Mouse (Mus musculus) lung, adult 2 months (tissue): ENCODE results near the gene Apoa1. TPM values are rescaled to one million over a fixed set of nuclear protein-coding genes. Genes with fewer than 3 reads are reported as not detected.

ENCODE experiments used
- DNase-seq: peaks from one replicate; pipeline ENCODE4 v3.0.0; 2022
- H3K4me1 ChIP-seq: fragments of 200-500 bp; 2 replicates; pipeline ENCODE4 v1.6.1; 2011; ENCODE audit warnings: low read length; ENCODE audit not compliant: control insufficient read depth, insufficient read depth
- H3K4me3 ChIP-seq: fragments of 200-500 bp; replicated peaks from 2 replicates; pipeline ENCODE3; 2011; ENCODE audit warnings: low read depth, mild to moderate bottlenecking, control low read depth, low read length; ENCODE audit errors: extremely low read depth
- CTCF ChIP-seq: fragments of 200-500 bp; IDR thresholded peaks from 2 replicates; pipeline ENCODE4 v1.5.1; 2011; ENCODE audit warnings: mild to moderate bottlenecking, low read length, control low read depth; ENCODE audit not compliant: insufficient read depth
- POLR2A ChIP-seq: fragments of 200-500 bp; IDR thresholded peaks from 2 replicates; pipeline ENCODE4 v1.6.1; 2011; ENCODE audit warnings: low read depth, mild to moderate bottlenecking, control low read depth, low read length, borderline replicate concordance; ENCODE audit errors: extremely low read depth
- WGBS: fragments of 180-500 bp; shearing (Covaris S2); methylation state at CpG from one replicate; pipeline ENCODE4 v1.1.7; 2018; 5-methylcytosine and 5-hydroxymethylcytosine counted together
- polyA plus RNA-seq: library from polyadenylated mRNA; depleted of rRNA; stranded (reverse); fragments of >200 nt; gene quantifications from 2 replicates; pipeline ENCODE4 v1.2.3, GENCODE M21; 2012

The Apoa1 gene
- polyA plus RNA-seq, 1 experiment, result 3.2 TPM

- no peak for DNase-seq
These were observed 1.2 kb upstream of the Apoa1 start for GRCm38 (mm10) chr9:46227064-46227614.

GRCm38 (mm10) chr9:46229573-46230449 is 1.4 kb downstream of the Apoa1 start:
- peak; percentile 72 for DNase-seq
- WGBS, result 16% methylated on average over 37 of the region's 37 CpGs

More at GRCm38 (mm10) chr9:46227064-46227614, 1.2 kb upstream of the Apoa1 start:
- H3K4me1 ChIP-seq, result peaks cover 3% of the 10 kb centered on the region; the same call in 1 of the 2 replicates
- TF ChIP-seq POLR2A (no peak), CTCF (no peak)
- H3K4me3 ChIP-seq, result no peak overlapping the region
- 73% methylated on average over 3 of the region's 3 CpGs for WGBS

GRCm38 (mm10) chr9:46230450-46230975 is 2.1 kb downstream of the Apoa1 start:
- no peak for DNase-seq
- 28% methylated on average over 13 of the region's 13 CpGs for WGBS
- H3K4me1 ChIP-seq, result peaks cover 3% of the 10 kb centered on the region; the same call in 1 of the 2 replicates
- no peak overlapping the region for H3K4me3 ChIP-seq
- TF ChIP-seq POLR2A, result no peak
- TF ChIP-seq CTCF, result no peak

More at GRCm38 (mm10) chr9:46229573-46230449, 1.4 kb downstream of the Apoa1 start:
- Histone ChIP-seq H3K4me3 (peak overlapping the region; percentile 33), H3K4me1 (peaks cover 3% of the 10 kb centered on the region; the same call in 1 of the 2 replicates)
- TF ChIP-seq CTCF (peak; percentile 59), POLR2A (no peak)

- TF ChIP-seq CTCF (no peak), POLR2A (no peak)
- Histone ChIP-seq H3K4me1 (peaks cover under 1% of the 10 kb centered on the region; the same call in 1 of the 2 replicates), H3K4me3 (no peak overlapping the region)
- 94% methylated on average over 6 of the region's 6 CpGs for WGBS
- no peak for DNase-seq
These were observed 6.8 kb downstream of the Apoa1 start for GRCm38 (mm10) chr9:46235196-46235595.

- DNase-seq, result no peak
- Histone ChIP-seq H3K4me1 (no peaks in the 10 kb centered on the region), H3K4me3 (no peak within 1 kb of the TSS)
- TF ChIP-seq CTCF (no peak), POLR2A (no peak)
These were observed 7.0 kb downstream of the Apoa1 start, which contains the start of gene Apoc3 for GRCm38 (mm10) chr9:46235596-46235648. Apoc3 (minus strand) TSS chr9:46235636.

GRCm38 (mm10) chr9:46235649-46236048 is 7.3 kb downstream of the Apoa1 start:
- TF ChIP-seq CTCF (no peak), POLR2A (no peak)
- no peak for DNase-seq
- WGBS, result 67% methylated on average over 4 of the region's 4 CpGs
- no peaks in the 10 kb centered on the region for H3K4me1 ChIP-seq
- H3K4me3 ChIP-seq, result no peak overlapping the region

- TF ChIP-seq POLR2A, result no peak
- TF ChIP-seq CTCF, result no peak
- no peak for DNase-seq
- H3K4me3 ChIP-seq, result no peak overlapping the region
- H3K4me1 ChIP-seq, result no peaks in the 10 kb centered on the region
- WGBS, result 85% methylated on average over 7 of the region's 7 CpGs
These were observed 10.5 kb downstream of the Apoa1 start for GRCm38 (mm10) chr9:46238850-46239249.

GRCm38 (mm10) chr9:46240526-46241153 is 12.3 kb downstream of the Apoa1 start, which contains the start of gene Apoa4:
Apoa4 (plus strand) TSS chr9:46240696.
- no peak within 1 kb of the TSS for H3K4me3 ChIP-seq
- no peak for DNase-seq
- TF ChIP-seq CTCF (no peak), POLR2A (no peak)
- H3K4me1 ChIP-seq, result no peaks in the 10 kb centered on the region
- WGBS, result 64% methylated on average over 7 of the region's 7 CpGs

- TF ChIP-seq POLR2A (no peak), CTCF (no peak)
- WGBS, result 57% methylated on average over 2 of the region's 2 CpGs
- DNase-seq, result no peak
- no peak overlapping the region for H3K4me3 ChIP-seq
- no peaks in the 10 kb centered on the region for H3K4me1 ChIP-seq
These were observed 13.4 kb downstream of the Apoa1 start for GRCm38 (mm10) chr9:46241818-46242217.
